Mouse (Mus musculus): Measurements from ENCODE around the gene Maats1.

Gene Maats1

GRCm38 (mm10) chr16:38370633-38371374, 28.9 kb upstream of the Maats1 start:
- DNase-seq (ENCODE audit: extremely low read depth, low read depth), result no peak

- no peak for DNase-seq (ENCODE audit: extremely low read depth, low read depth)
These were observed 28.1 kb upstream of the Maats1 start for GRCm38 (mm10) chr16:38369992-38370484.

DNA sequence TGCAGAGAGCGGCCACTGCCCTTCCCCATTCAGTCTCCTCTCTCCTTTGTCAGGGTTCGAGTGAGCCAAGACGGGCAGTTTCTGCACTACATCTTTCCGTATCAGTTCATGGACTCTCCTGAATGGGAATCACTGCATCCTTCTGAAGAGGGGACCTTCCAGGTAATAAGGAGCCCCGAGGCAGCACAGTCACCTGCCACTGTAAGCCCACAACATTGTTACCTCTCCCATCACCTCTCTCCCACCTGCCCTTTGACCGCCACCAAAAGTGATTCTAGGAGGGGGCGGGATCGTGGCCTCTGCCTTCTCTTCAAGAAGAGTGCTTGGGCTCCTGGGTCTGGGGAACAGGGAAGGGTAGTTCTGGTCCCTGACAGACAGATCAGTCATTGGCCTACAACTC, 27.5 kb upstream of the Maats1 start:
- no peak for DNase-seq (ENCODE audit: extremely low read depth, low read depth)

GRCm38 (mm10) chr16:38369000-38369399, 27.1 kb upstream of the Maats1 start:
- no peak for DNase-seq (ENCODE audit: extremely low read depth, low read depth)

- DNase-seq (ENCODE audit: extremely low read depth, low read depth), result no peak
These were observed 26.4 kb upstream of the Maats1 start for GRCm38 (mm10) chr16:38368336-38368735.

GRCm38 (mm10) chr16:38366231-38366630, 24.3 kb upstream of the Maats1 start:
- no peak for DNase-seq (ENCODE audit: extremely low read depth, low read depth)

GRCm38 (mm10) chr16:38365390-38365789, 23.4 kb upstream of the Maats1 start:
- no peak for DNase-seq (ENCODE audit: extremely low read depth, low read depth)

DNA sequence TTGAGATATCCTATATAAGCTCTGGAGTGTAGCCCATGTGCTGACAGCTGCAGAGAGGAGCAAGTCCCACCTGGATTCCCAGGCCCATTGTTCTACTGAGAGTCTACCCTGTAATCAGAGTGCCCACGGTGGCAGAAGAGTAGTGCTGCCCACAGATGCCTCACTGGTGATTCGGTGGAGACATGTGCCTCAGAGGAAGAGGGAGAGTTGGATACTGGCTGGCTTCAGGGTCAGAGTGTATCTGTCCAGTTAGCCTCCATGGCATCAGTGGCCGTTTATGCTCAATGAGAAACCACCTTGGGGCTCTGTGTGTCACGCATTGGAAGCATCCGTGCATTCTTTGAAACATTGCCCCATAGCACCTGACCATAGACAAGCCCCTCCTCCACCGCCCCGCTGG, 21.7 kb upstream of the Maats1 start:
- DNase-seq (ENCODE audit: extremely low read depth, low read depth), result no peak

DNA sequence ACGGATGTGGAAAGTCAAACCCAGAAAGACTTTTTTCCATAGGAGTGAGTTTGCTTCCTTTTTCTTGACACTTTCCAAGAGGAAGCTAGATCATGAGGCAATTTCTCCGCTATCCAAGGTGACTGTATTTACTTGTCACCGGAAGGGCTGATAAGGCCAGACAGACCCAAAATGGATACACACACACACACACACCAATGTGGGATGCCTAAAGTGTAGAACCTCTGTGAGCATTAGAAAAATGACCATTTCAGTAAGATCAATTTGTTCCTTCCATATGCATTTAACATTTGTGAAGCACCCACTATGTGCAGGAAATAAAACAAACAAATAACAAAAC, 21.3 kb upstream of the Maats1 start:
- peak; percentile 39 for DNase-seq (ENCODE audit: extremely low read depth, low read depth)

GRCm38 (mm10) chr16:38362493-38363255, 20.7 kb upstream of the Maats1 start:
- no peak for DNase-seq (ENCODE audit: extremely low read depth, low read depth)

DNA sequence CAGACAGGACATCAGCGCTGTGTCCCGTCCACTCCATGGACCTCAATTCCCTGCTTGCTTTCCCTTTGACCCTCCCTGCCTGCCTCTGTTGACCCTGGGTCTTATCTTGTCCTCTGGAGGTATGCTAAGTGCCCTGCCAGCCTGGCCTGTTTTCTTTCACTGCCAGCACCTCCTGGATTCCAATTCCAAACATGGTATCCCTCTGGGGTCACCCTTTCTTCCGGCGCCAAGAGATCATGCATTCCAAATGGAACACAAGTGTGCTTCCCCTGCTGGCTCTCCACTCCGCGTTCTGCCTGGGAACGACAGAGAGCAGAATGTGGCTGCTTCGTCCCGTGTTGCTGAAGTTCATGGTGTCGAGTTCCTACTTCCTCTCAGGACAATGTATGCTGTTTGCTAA, 20.0 kb upstream of the Maats1 start, which contains the start of gene Popdc2:
Popdc2 (plus strand) TSS at position 277 of the 400 bp plus-strand sequence.
- no peak for DNase-seq (ENCODE audit: extremely low read depth, low read depth)

DNA sequence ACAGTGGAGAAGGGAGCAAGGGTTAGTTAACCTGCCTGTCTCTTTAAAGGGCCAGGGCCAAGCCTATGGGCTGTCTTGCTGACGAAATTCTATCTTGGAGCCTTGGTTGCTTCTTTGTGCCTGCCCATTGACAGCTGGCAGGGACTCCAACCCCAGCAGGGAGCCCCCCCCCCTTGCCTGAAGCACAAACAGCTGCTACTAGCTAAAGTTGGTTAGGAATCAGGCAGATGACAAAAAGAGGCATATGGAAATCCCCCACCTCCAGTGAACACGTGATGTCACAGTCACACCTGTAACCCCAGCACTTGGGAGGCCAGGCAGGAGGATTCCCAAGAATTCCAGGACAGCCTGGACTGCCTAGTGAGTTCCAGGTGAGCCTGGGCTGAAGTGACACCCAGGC, 18.4 kb upstream of the Maats1 start:
- no peak for DNase-seq (ENCODE audit: extremely low read depth, low read depth)

DNA sequence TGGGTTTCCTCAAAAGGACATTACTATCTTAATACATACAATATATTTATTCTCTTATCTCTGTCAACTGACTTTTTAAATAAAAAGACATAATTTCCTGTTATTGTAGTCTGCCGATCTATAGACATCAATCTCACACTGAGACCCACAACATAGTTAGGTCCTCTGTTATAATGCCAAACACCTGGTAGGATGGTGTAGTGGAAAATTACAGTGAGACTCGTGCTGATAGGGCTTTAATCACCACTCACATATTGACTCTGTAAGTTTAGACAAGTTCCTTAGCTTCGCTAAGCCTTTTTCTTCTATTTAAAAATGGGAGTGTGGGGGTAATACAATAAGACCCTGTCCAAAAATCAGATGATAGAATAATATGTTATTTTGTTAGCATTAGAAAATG, 17.9 kb upstream of the Maats1 start:
- no peak for DNase-seq (ENCODE audit: extremely low read depth, low read depth)

- DNase-seq (ENCODE audit: extremely low read depth, low read depth), result no peak
These were observed 17.3 kb upstream of the Maats1 start for GRCm38 (mm10) chr16:38359241-38359640.

- no peak for DNase-seq (ENCODE audit: extremely low read depth, low read depth)
These were observed 16.4 kb upstream of the Maats1 start for GRCm38 (mm10) chr16:38358256-38358812.

DNA sequence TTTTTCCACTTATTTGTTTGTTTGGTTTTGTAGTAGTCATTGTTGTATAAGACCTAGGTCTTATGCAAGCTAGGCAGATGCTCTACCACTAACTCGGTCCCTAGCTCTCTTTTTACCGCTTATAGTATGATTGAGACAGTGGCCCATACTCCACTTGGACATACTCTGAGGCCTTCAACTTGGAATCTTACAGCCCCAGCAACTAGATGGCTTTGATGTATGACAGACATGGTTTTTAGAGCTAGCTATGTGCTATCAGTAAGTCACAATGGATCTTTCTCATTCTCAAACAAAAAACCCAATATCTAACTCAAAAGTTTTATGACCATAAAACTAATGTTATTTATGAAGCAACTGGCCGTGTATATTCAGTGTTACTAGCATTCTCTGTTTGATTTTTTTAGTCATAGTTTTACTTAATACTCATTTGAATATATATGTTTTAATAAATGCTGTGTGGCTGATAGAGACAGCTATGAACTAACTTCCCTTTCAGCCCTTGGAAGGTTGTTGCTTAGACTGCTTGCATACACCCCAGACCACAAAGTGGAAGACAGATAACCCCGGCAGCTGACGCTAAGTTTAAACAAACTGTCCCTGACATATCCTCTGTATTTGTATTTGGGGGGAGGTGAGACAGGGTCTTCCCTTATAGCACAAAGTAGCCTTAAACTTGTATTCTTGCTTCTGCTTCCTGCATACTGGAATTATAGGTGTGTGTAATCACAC, 12.4 kb upstream of the Maats1 start:
- DNase-seq (ENCODE audit: extremely low read depth, low read depth), result peak; percentile 82

DNA sequence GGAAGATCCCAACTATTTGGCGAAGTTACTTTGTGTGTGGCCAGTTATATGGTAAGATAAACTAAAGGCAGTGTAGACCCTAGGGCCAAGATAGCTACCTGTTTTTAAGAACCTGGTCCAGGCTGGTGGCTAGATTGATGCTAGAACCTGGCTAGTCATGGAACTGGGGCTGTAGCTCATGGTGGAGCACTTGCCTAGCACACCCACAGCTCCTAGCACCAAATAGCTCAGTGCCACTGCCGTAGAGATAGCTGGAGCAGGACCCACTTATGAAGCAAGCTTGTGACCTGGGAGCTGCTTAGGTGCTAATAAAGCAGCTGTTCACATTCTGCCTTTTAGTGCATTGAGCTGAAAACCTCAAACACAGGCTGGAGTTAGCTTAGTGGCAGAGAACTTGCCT, 11.7 kb upstream of the Maats1 start:
- no peak for DNase-seq (ENCODE audit: extremely low read depth, low read depth)

- no peak for DNase-seq (ENCODE audit: extremely low read depth, low read depth)
These were observed 10.9 kb upstream of the Maats1 start for GRCm38 (mm10) chr16:38352851-38353250.

DNA sequence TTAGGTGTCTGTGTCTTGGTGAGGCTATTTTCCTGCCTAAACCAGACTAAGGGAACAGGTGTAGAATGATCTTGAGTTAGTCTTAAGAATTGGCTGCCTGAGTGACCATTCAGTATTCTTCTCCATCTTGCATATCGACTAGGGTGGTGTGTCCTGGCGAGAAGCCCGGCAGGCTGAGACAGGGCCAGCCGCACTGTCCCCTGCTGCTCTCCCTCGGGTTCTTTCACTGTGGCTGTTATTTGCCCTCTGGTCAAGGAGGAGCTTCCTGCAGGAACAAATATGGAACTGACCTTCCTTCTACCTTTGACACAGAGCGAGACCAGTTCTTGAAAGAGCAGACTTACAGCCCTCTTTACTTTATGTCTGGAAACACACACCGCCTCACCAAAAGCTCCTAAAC, 10.1 kb upstream of the Maats1 start:
- DNase-seq (ENCODE audit: extremely low read depth, low read depth), result no peak

GRCm38 (mm10) chr16:38350939-38351338, 9.0 kb upstream of the Maats1 start:
- DNase-seq (ENCODE audit: extremely low read depth, low read depth), result no peak

DNA sequence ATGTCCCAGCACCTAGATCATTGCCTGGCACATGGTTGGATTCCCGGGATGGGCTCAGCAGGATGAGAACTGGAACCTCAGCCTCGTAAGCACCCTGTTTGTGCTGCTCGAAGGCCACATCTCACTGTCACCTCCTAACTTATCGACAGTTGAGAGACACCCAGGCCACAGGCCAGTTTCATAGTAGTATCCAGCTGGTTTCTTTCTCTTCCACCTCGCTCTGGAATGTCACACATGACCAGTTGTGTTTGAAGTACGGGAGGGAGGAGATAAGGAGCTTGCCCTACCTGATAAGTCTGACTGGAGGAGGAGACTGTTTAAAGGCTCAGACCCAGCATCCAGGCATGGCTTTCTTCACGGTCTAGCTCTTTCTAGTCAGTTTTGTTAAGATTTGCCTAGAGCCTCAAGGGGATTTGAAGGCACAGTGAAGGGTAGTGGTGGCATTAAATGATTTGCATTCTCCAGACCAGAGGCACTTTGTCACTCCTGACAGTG, 8.5 kb upstream of the Maats1 start:
- no peak for DNase-seq (ENCODE audit: extremely low read depth, low read depth)

DNA sequence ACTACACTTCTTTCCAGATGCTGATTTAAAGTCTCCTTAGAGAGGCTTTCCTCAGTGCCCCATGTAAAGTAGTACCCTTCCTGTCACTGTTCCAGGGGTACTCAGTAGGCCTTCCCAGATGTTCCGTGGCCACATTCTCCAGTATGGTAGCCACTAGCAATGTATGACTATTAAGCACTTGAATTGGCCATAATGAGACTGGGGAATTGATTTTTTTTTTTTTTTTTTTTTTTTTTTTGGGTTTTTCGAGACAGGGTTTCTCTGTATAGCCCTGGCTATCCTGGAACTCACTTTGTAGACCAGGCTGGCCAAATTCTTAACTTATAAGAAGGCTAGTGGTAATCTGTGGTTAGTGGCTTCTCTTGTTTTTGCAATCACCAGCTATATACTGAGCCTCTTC, 7.9 kb upstream of the Maats1 start:
- DNase-seq (ENCODE audit: extremely low read depth, low read depth), result no peak

Measured in MEL-GATA-1-ER (cell line).